Mouse (Mus musculus) CD8-positive naive resting alpha-beta T cell, adult 57 days (primary cell): ENCODE data around the gene Pdia3. TPM values are rescaled to one million over a fixed set of nuclear protein-coding genes. Genes with fewer than 3 reads are reported as not detected.

Experiments
- total RNA-seq: library from RNA; stranded (reverse); gene quantifications from one replicate; pipeline ENCODE4 v1.2.4, GENCODE M21; 2023

Pdia3 gene
- 123 TPM for total RNA-seq

DNA sequence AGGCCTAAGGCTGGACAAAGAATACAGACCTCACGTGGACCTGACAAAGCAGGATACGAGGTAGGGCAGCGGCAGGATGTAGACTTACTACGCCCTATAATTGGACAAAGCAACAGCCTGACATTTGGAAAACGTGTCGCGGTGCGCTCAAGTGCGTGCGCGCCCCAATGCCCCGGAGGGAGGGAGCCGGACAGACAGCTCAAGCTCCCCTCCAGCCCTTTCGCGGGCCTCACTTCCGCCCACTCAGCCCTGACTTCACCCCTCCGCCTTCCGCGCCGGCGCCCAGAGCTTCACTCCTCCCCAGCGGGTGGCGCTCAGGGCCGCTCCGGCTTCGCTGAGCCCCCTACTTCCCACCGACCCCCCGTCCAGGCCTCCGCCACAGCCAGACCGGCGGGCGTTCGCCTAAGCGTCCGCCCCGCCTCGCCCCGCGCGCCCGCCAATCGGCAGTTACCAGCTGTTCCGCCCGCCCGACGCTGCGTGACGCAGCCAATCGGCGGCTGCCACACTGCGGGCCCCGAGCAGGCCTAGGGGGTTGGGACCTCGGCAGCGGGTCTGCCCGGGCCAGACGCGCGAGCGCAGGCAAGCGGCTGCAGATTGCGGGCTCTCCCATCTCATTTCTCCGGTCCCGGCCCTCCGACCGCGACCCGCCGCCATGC, at the start of gene Pdia3, which contains the start of gene Catsper2:
Pdia3 (plus strand) TSS at position 389 of the 656 bp plus-strand sequence.
Catsper2 (minus strand) TSS at position 406 of the 656 bp plus-strand sequence.

DNA sequence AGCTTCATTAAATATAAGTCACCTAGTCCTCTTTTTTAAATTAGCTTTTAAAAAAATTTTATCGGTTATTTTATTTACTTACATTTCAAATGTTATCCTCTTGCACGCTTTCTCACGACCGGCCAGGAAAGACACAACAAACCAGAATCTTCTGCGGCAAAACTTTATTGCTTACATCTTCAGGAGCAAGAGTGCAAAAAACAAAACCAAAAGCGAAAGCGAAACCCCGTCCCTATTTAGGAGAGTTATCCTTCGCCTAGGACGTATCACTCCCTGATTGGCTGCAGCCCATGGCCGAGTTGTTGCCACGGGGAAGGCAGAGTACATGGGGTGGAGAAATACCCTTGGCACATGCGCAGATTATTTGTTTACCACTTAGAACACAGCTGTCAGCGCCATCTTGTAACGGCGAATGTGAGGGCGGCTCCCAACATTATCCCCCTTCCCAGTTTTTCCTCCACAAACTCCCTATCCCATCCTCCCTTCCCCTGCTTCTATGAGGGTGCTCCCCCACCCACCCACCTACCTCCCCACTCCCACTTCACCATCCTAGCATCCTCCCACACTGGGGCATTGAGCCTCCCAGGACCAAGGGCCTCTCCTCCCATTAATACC, 26.5 kb upstream of the Pdia3 start, which contains the start of gene Strc:
Strc (minus strand) TSS at position 208 of the 615 bp plus-strand sequence.

DNA sequence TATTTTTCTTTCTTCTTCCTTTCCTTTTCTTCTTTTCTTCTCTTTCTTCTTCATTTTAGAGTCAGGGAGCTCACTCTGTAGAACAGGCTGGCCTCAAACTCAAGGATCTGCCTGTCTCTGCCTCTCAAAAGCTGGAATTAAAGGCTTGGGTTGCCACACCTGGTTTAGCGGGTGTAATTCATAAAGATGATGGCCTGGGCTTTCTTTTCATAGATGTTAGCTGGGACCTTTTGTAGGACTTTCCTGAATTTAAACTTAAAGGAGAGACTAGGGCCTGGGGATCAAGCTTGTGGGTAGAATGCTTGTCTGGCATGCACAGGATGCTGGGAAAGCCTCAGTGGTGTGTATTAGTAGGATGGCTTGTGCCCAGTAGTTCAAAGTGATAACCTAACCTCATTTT, 30.6 kb downstream of the Pdia3 start, which contains the start of gene Ell3:
Ell3 (minus strand) TSS at position 101 of the 400 bp plus-strand sequence.

DNA sequence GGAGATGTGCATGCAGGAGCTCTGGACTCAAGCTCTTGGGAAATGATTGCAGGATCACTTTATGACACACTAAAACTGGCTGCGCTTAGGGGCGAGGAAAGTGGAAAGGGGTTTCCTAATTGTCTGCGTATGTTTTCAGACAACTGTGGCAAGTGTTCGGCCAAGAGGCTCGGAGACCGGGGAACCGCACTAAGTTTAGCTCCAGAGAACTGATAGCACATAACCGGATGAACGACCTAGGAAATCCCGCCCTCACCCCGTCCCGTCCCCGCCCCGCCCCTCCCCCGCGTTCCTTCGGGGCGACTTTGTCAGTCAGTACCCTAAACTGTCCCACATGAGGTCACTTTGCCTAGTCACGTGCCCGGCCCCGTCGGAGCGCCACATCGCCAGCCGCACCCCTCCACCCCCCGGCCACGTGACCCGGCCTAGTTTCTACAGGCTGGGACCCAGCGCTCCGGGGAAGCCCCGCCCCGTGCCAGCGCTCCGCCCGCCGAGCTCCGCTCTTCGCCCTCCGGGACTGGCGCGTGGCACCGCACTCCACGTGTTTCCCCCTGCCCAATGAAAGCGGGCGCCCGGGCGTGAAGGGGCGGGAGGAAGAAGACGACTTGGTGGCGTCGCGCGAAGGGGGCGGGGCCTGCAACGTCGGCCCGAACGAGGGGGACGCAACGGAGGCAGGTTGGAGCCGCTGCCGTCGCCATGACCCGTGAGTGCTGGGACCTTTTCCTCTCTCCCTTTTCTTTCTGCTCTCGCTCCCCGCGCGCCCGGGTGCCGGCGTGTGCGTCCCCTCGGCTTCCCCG, 35.4 kb downstream of the Pdia3 start, which contains the start of gene Serf2:
Serf2 (plus strand) TSS at position 457 of the 797 bp plus-strand sequence.

DNA sequence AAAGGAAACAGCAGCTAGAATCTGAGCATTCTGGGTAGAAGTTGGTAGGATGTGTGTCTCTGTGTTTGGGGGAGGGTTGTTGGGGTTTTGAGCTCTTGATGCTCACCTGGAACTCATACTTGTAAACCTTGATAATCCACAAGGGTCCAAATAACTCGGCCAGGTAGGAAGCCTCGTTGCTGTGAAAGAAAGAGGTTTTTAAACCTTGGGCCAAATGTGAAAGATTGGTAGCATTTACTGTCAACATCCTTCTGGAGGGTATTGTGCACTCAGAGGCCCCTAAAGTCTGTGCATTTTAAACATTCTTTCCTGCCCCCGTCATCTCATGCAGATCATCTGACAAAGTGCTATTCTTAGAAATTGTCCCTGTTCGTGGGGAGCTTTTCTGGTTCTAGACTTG, 39.4 kb downstream of the Pdia3 start, which contains the start of gene Hypk:
Hypk (plus strand) TSS at position 301 of the 400 bp plus-strand sequence.

DNA sequence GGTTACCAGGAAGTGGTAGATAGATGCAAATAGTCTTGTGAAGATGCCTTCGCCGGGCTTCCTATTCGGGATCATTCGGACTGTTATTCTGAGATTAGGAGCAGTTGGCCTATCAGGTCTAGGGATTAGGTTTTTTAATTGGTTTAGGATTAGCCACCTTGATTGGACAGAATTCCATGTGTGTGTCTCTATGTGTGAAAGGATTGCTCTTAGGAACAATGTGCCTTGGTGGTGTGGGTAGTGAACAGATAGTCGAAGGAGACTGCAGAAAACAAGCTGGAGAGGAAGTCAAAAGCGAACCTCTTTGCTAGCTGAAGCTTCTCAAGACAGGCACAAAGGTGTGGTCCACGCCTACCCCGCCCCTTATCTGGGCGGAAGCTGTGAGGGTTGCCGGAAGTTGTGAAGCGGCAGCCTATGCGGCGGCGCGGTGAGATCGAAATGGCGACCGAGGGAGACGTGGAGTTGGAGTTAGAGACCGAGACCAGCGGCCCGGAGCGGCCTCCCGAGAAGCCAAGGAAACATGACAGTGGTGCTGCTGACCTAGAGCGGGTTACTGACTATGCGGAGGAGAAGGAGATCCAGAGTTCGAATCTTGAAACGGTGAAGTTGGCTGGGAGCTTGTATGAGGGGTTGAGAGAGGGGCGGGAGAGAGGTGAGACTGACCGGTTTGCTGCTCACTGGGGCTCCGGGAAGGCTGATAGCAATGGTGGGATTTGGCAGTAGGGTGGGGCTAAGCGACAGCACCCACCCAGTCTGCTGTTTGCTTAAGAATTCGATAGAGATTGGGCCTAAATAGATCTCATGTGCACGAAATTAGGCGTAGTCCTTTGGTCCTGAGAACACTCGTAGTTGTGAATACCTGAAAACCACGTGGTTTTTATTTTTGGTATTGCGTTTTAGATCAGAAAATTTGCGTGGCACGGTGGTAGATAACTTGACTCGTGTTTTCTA, 43.4 kb downstream of the Pdia3 start, which contains the start of gene Serinc4:
Serinc4 (minus strand) TSS at position 90 of the 951 bp plus-strand sequence.

DNA sequence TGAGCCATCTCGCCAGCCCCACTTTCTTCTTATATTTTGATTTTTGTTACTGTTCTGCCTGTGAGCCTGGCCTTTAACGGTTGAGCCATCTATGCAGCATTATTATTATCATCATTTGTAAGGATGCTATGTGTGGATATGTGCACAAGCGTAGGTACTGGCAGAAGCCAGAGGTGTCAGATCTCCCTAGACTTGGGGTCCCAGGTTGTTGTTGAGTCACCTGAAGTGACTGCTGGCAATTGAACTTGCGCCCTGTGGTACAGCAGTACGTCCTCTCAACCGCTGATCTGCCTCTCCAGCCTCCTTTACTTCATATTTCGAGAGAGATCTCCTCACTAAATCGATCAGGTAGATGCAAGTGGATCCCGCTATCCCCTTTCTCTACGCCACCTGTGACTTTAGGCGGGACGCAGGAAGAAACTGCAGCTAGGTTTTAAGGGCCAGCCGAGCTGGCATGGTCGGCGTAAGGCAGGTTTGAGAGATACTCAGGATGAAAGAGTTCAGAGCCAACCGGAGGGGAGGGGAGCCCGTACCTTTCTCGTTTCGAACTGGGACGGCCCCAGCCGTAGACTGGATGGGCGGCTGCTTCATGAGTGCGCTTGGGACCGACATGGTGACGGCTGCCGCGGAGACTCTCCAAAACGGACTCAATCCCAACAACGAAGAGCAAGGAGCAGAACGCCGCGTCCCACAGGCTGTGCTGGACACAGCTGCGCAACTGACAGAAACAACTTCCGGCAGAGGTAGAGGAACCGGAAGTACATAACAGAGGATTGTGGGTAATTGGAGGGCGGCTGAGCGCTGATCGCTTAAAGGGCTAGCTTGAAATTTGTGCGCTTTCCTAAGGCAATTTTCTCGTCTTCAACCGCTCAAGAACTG, 60.0 kb downstream of the Pdia3 start, which contains the start of gene Mfap1b:
Mfap1b (minus strand) TSS at position 767 of the 879 bp plus-strand sequence.

Other genes starting within 250 kb of the Pdia3 start
- gene Tubgcp4, start 243.1 kb upstream of the Pdia3 start, total RNA-seq = 69.6 TPM
- 26.8 TPM for gene Zscan29, start 242.7 kb upstream of the Pdia3 start, total RNA-seq
- 70.9 TPM for gene Trp53bp1, start 142.4 kb upstream of the Pdia3 start, total RNA-seq
- 0.55 TPM for gene Map1a, start 124.2 kb upstream of the Pdia3 start, total RNA-seq
- 18.4 TPM for gene Ppip5k1, start 58.4 kb upstream of the Pdia3 start, total RNA-seq
- not detected for gene Ckmt1, start 56.1 kb upstream of the Pdia3 start, total RNA-seq
- gene Strc, start 26.6 kb upstream of the Pdia3 start, total RNA-seq = 1.0 TPM
- 2.4 TPM for gene Catsper2, start within 50 bp of the Pdia3 start, total RNA-seq
- gene Ell3, start 30.5 kb downstream of the Pdia3 start, total RNA-seq = 7.6 TPM
- gene Serf2, start 35.4 kb downstream of the Pdia3 start, total RNA-seq = 263 TPM
- gene Hypk, start 39.5 kb downstream of the Pdia3 start, total RNA-seq = 33.6 TPM
- 0.37 TPM for gene Serinc4, start 43.0 kb downstream of the Pdia3 start, total RNA-seq
- 43.2 TPM for gene Mfap1b, start 60.3 kb downstream of the Pdia3 start, total RNA-seq
- 49.8 TPM for gene Mfap1a, start 92.9 kb downstream of the Pdia3 start, total RNA-seq
- gene Wdr76, start 92.9 kb downstream of the Pdia3 start, total RNA-seq = 17.5 TPM